Mouse (Mus musculus) lung, embryonic 14.5 days (tissue): ENCODE measurements around the gene Iqschfp. TPM values are rescaled to one million over a fixed set of nuclear protein-coding genes. Genes with fewer than 3 reads are reported as not detected.

ENCODE experiments used
- ATAC-seq: fragments of 200-750 bp; cut with Nextera tagmentation; 2 replicates; pipeline ENCODE4 v1.8.0; 2017; ENCODE audit warnings: mild to moderate bottlenecking, moderate TSS enrichment, moderate library complexity; ENCODE audit not compliant: insufficient read depth
- DNase-seq: peaks from one replicate; pipeline ENCODE4 v3.0.0-alpha.2; 2015
- H3K27ac ChIP-seq: fragments of 300-500 bp; sonication (generic); 2 replicates; pipeline ENCODE4 v1.5.1; 2014; ENCODE audit warnings: low read depth, mild to moderate bottlenecking, moderate library complexity
- H3K27me3 ChIP-seq: fragments of 300-500 bp; sonication (generic); 2 replicates; pipeline ENCODE4 v1.6.1; 2014; ENCODE audit warnings: low read length, control low read depth; ENCODE audit not compliant: insufficient read depth
- H3K36me3 ChIP-seq: fragments of 300-500 bp; sonication (generic); 2 replicates; pipeline ENCODE4 v1.6.1; 2014; ENCODE audit warnings: control low read depth; ENCODE audit not compliant: insufficient read depth
- H3K4me1 ChIP-seq: fragments of 300-500 bp; sonication (generic); 2 replicates; pipeline ENCODE4 v1.6.1; 2014; ENCODE audit warnings: antibody characterized with exemption, control low read depth; ENCODE audit not compliant: insufficient read depth
- H3K4me2 ChIP-seq: fragments of 300-500 bp; sonication (generic); 2 replicates; pipeline ENCODE4 v1.6.1; 2014; ENCODE audit warnings: mild to moderate bottlenecking
- H3K4me3 ChIP-seq: fragments of 300-500 bp; sonication (generic); 2 replicates; pipeline ENCODE4 v1.5.1; 2014; ENCODE audit warnings: low read depth, low read length
- H3K9ac ChIP-seq: fragments of 300-500 bp; sonication (generic); 2 replicates; pipeline ENCODE4 v1.6.1; 2014
- H3K9me3 ChIP-seq: fragments of 300-500 bp; sonication (generic); 2 replicates; pipeline ENCODE4 v1.6.1; 2016; ENCODE audit warnings: low read depth, low read length, control low read depth
- CTCF ChIP-seq: IDR thresholded peaks from 2 replicates; pipeline ENCODE4 v1.5.1; 2016; ENCODE audit warnings: antibody characterized with exemption, low read depth
- WGBS: fragments of 180-500 bp; shearing (Covaris S2); extraction: QIAGEN DNeasy Blood & Tissue Kit; methylation state at CpG from one replicate; pipeline ENCODE4 v1.1.7; 2014; 5-methylcytosine and 5-hydroxymethylcytosine counted together
- polyA plus RNA-seq: library from polyadenylated mRNA; unstranded; fragments of >200 nt; fragmentation: Nextera tagmentation; extraction: Ambion mirVana; gene quantifications from 2 replicates; pipeline ENCODE4 v1.2.1, GENCODE M21; 2014

Gene Iqschfp
- polyA plus RNA-seq, 1 experiment from 2014 or later = not detected

- TF ChIP-seq CTCF = no peak
- no peak overlapping the region for H3K4me2 ChIP-seq
- no peak overlapping the region for H3K4me3 ChIP-seq
- no peak overlapping the region for H3K9ac ChIP-seq
- no peak overlapping the region for H3K27ac ChIP-seq
- WGBS = 89% methylated on average over 3 of the region's 3 CpGs
- no peak for DNase-seq
- no peaks in the 10 kb centered on the region for H3K36me3 ChIP-seq
- no peaks in the 10 kb centered on the region for H3K9me3 ChIP-seq
- H3K4me1 ChIP-seq = no peaks in the 10 kb centered on the region
- ATAC-seq = no peak
- no peaks in the 10 kb centered on the region for H3K27me3 ChIP-seq
These were observed 496.0 kb downstream of the Iqschfp start for GRCm38 (mm10) chr3:68388023-68388422.

- no peaks in the 10 kb centered on the region for H3K9me3 ChIP-seq
- DNase-seq (no peak), ATAC-seq (no peak)
- H3K4me3 ChIP-seq = no peak overlapping the region
- 76% methylated on average over 2 of the region's 2 CpGs for WGBS
- no peaks in the 10 kb centered on the region for H3K27me3 ChIP-seq
- no peaks in the 10 kb centered on the region for H3K4me1 ChIP-seq
- no peak for TF ChIP-seq CTCF
- H3K27ac ChIP-seq = no peak overlapping the region
- H3K4me2 ChIP-seq = no peak overlapping the region
- H3K36me3 ChIP-seq = no peaks in the 10 kb centered on the region
- H3K9ac ChIP-seq = no peak overlapping the region
These were observed 501.5 kb downstream of the Iqschfp start for GRCm38 (mm10) chr3:68393578-68393977.

- H3K4me1 ChIP-seq = no peaks in the 10 kb centered on the region
- 62% methylated on average over 3 of the region's 3 CpGs for WGBS
- no peaks in the 10 kb centered on the region for H3K36me3 ChIP-seq
- ATAC-seq (no peak), DNase-seq (no peak)
- no peak overlapping the region for H3K4me3 ChIP-seq
- TF ChIP-seq CTCF = no peak
- no peak overlapping the region for H3K9ac ChIP-seq
- H3K4me2 ChIP-seq = no peak overlapping the region
- H3K27me3 ChIP-seq = no peaks in the 10 kb centered on the region
- H3K9me3 ChIP-seq = no peaks in the 10 kb centered on the region
- H3K27ac ChIP-seq = no peak overlapping the region
These were observed 506.7 kb downstream of the Iqschfp start for GRCm38 (mm10) chr3:68398691-68399090.

GRCm38 (mm10) chr3:68400121-68400520, 508.1 kb downstream of the Iqschfp start:
- Histone ChIP-seq H3K4me2 (no peak overlapping the region), H3K4me1 (no peaks in the 10 kb centered on the region), H3K9me3 (no peaks in the 10 kb centered on the region), H3K9ac (no peak overlapping the region), H3K27ac (no peak overlapping the region), H3K27me3 (no peaks in the 10 kb centered on the region), H3K4me3 (no peak overlapping the region), H3K36me3 (no peaks in the 10 kb centered on the region)
- TF ChIP-seq CTCF = no peak
- DNase-seq (no peak), ATAC-seq (no peak)
- 76% methylated on average over 7 of the region's 7 CpGs for WGBS

GRCm38 (mm10) chr3:68403343-68403742, 511.3 kb downstream of the Iqschfp start:
- no peak for ATAC-seq
- no peak overlapping the region for H3K9ac ChIP-seq
- no peaks in the 10 kb centered on the region for H3K4me1 ChIP-seq
- no peak for DNase-seq
- H3K36me3 ChIP-seq = no peaks in the 10 kb centered on the region
- no peak for TF ChIP-seq CTCF
- no peak overlapping the region for H3K27ac ChIP-seq
- no peak overlapping the region for H3K4me2 ChIP-seq
- H3K9me3 ChIP-seq = no peaks in the 10 kb centered on the region
- no peaks in the 10 kb centered on the region for H3K27me3 ChIP-seq
- 81% methylated on average over 4 of the region's 4 CpGs for WGBS
- H3K4me3 ChIP-seq = no peak overlapping the region

GRCm38 (mm10) chr3:68403783-68404217, 511.8 kb downstream of the Iqschfp start:
- Histone ChIP-seq H3K4me2 (no peak overlapping the region), H3K27ac (no peak overlapping the region), H3K4me1 (no peaks in the 10 kb centered on the region), H3K36me3 (no peaks in the 10 kb centered on the region), H3K4me3 (no peak overlapping the region), H3K27me3 (no peaks in the 10 kb centered on the region), H3K9ac (no peak overlapping the region), H3K9me3 (no peaks in the 10 kb centered on the region)
- no peak for ATAC-seq
- DNase-seq = no peak
- WGBS = 88% methylated on average over 2 of the region's 2 CpGs
- TF ChIP-seq CTCF = no peak

GRCm38 (mm10) chr3:68405724-68406123, 513.7 kb downstream of the Iqschfp start:
- 45% methylated on average over 5 of the region's 5 CpGs for WGBS
- no peaks in the 10 kb centered on the region for H3K9me3 ChIP-seq
- H3K4me3 ChIP-seq = no peak overlapping the region
- H3K4me2 ChIP-seq = no peak overlapping the region
- no peaks in the 10 kb centered on the region for H3K4me1 ChIP-seq
- H3K27me3 ChIP-seq = no peaks in the 10 kb centered on the region
- ATAC-seq (no peak), DNase-seq (no peak)
- TF ChIP-seq CTCF = no peak
- H3K27ac ChIP-seq = no peak overlapping the region
- H3K9ac ChIP-seq = no peak overlapping the region
- H3K36me3 ChIP-seq = no peaks in the 10 kb centered on the region

GRCm38 (mm10) chr3:68412262-68412661, 520.2 kb downstream of the Iqschfp start:
- DNase-seq = no peak
- Histone ChIP-seq H3K36me3 (no peaks in the 10 kb centered on the region), H3K4me1 (no peaks in the 10 kb centered on the region), H3K4me3 (no peak overlapping the region), H3K9ac (no peak overlapping the region), H3K27ac (no peak overlapping the region), H3K27me3 (no peaks in the 10 kb centered on the region), H3K9me3 (no peaks in the 10 kb centered on the region), H3K4me2 (no peak overlapping the region)
- 53% methylated on average over 3 of the region's 3 CpGs for WGBS
- ATAC-seq = no peak
- TF ChIP-seq CTCF = no peak
